ENCODE assay signal across 13 mouse cellular contexts in genomic region chr10:77900903-77901818, GRCm38 (mm10). TPM values are rescaled to one million over a fixed set of nuclear protein-coding genes. Genes with fewer than 3 reads are reported as not detected.
DNase-seq lines count a peak whose midpoint lies in the region; ATAC-seq and TF ChIP-seq lines count a peak whose summit lies in the region.
"Had no signal": no experiment of that assay in that cellular context is flagged by ENCODE, and none has a peak within 500 bp of the region (broad histone marks: within the 10 kb centered on the region; RNA-seq: fewer than 3 reads in every experiment).

No protein-coding gene starts in this region.

- no peak for TF ChIP-seq EP300 in ES-Bruce4 (IDR thresholded peaks at IDR 0.05; ENCODE audit: insufficient read depth, low read depth, low read length)
- no peak for TF ChIP-seq EP300 in liver, embryonic 14.5 days (IDR thresholded peaks at IDR 0.05; ENCODE audit: low read depth)

- WGBS in heart, embryonic 12.5 days: 84% methylated on average over 27 of the region's 27 CpGs
- WGBS in forebrain, embryonic 15.5 days: 79% methylated on average over 27 of the region's 27 CpGs
- WGBS in liver, embryonic 14.5 days (ENCODE audit: insufficient replicate concordance): 70% methylated on average over 27 of the region's 27 CpGs

- DNase-seq in heart, postnatal 25 days (ENCODE audit: low spot score): no peak
- DNase-seq in liver, embryonic 14.5 days (ENCODE audit: low read depth in 3 of 3, low spot score in 3 of 3): no peak
- no peak for DNase-seq in left cerebral cortex, adult 11 months (ENCODE audit: low spot score)
- no peak for DNase-seq in yolk sac, embryonic 10.5 days (ENCODE audit: low spot score)
- no peak for DNase-seq in layer of hippocampus, postnatal 25 days (ENCODE audit: extremely low spot score in 1 of 2, low spot score in 1 of 2)
- DNase-seq: gastrocnemius, postnatal 10 days had no signal

- H3K9me3 ChIP-seq in heart, embryonic 12.5 days (replicated peaks): peaks cover 4% of the 10 kb centered on the region; the same call in 1 of the 2 replicates
- H3K9me3 ChIP-seq in ES-Bruce4 (replicated peaks; ENCODE audit: control insufficient read depth, insufficient read depth, low read length, poor library complexity, severe bottlenecking): no peaks in the 10 kb centered on the region
- H3K9me3 ChIP-seq in forebrain, embryonic 15.5 days: no peaks in the 10 kb centered on the region
- no peaks in the 10 kb centered on the region for H3K9me3 ChIP-seq in liver, embryonic 14.5 days (ENCODE audit: control insufficient read depth, low read length)
- H3K9me3 ChIP-seq: G1E had no signal

- no peak overlapping the region for H3K9ac ChIP-seq in heart, embryonic 12.5 days
- H3K9ac ChIP-seq in ES-Bruce4 (ENCODE audit: low read depth, poor library complexity, severe bottlenecking): peak overlapping the region; percentile 73
- no peak overlapping the region; the same call in 1 of the 2 replicates for H3K9ac ChIP-seq in forebrain, embryonic 15.5 days (replicated peaks)
- no peak overlapping the region for H3K9ac ChIP-seq in liver, embryonic 14.5 days (replicated peaks)

- intact Hi-C loops in heart, postnatal 25 days (cut with DNase I): no loop called here

- H3K36me3 ChIP-seq in heart, embryonic 12.5 days: no peaks in the 10 kb centered on the region
- H3K36me3 ChIP-seq in ES-Bruce4 (ENCODE audit: control insufficient read depth, insufficient read depth, low read length, poor library complexity, severe bottlenecking): no peaks in the 10 kb centered on the region
- H3K36me3 ChIP-seq in forebrain, embryonic 15.5 days: no peaks in the 10 kb centered on the region
- H3K36me3 ChIP-seq in liver, embryonic 14.5 days (replicated peaks; ENCODE audit: control insufficient read depth, insufficient read depth, low read depth): no peaks in the 10 kb centered on the region
- H3K36me3 ChIP-seq: G1E had no signal

- peaks cover 15% of the 10 kb centered on the region for H3K4me1 ChIP-seq in heart, embryonic 12.5 days (replicated peaks)
- H3K4me1 ChIP-seq in ES-Bruce4 (ENCODE audit: control insufficient read depth, insufficient read depth, low read length): no peaks in the 10 kb centered on the region
- peaks cover 21% of the 10 kb centered on the region for H3K4me1 ChIP-seq in forebrain, embryonic 15.5 days
- no peaks in the 10 kb centered on the region; a peak in 1 of 4 replicates for H3K4me1 ChIP-seq in liver, embryonic 14.5 days (replicated peaks; ENCODE audit: control insufficient read depth in 2 of 2, insufficient read depth in 2 of 2, low read length in 1 of 2)

- H3K4me2 ChIP-seq in heart, embryonic 12.5 days: peak overlapping the region; percentile 69
- peak overlapping the region; percentile 88 for H3K4me2 ChIP-seq in forebrain, embryonic 15.5 days (replicated peaks)
- H3K4me2 ChIP-seq in liver, embryonic 14.5 days (ENCODE audit: low read depth): peak overlapping the region; percentile 62

- peaks cover 23% of the 10 kb centered on the region for H3K27me3 ChIP-seq in heart, embryonic 12.5 days (replicated peaks)
- H3K27me3 ChIP-seq in ES-Bruce4 (ENCODE audit: control insufficient read depth, insufficient read depth, low read length, poor library complexity, severe bottlenecking): no peaks in the 10 kb centered on the region
- no peaks in the 10 kb centered on the region for H3K27me3 ChIP-seq in forebrain, embryonic 15.5 days
- H3K27me3 ChIP-seq in liver, embryonic 14.5 days (ENCODE audit: control insufficient read depth, insufficient read depth, low read length): peaks cover 6% of the 10 kb centered on the region

- no peak for TF ChIP-seq CTCF in ES-Bruce4 (IDR thresholded peaks at IDR 0.05; ENCODE audit: low read depth, low read length)
- no peak for TF ChIP-seq CTCF in liver, embryonic 14.5 days (IDR thresholded peaks at IDR 0.05; ENCODE audit: low read depth)

- no peak for TF ChIP-seq POLR2A in ES-Bruce4 (IDR thresholded peaks at IDR 0.05; ENCODE audit: insufficient read depth, low read length)

- no peak for ATAC-seq in heart, embryonic 12.5 days (ENCODE audit: insufficient number of reproducible peaks, low FRiP score)
- no peak for ATAC-seq in forebrain, embryonic 15.5 days (replicated peaks)
- no peak for ATAC-seq in liver, embryonic 14.5 days (ENCODE audit: insufficient read depth)

- H3K4me3 ChIP-seq in heart, embryonic 12.5 days: peak overlapping the region; percentile 64; the same call in 1 of the 2 replicates
- H3K4me3 ChIP-seq in ES-Bruce4 (ENCODE audit: low read depth, low read length): peak overlapping the region; percentile 93
- H3K4me3 ChIP-seq in forebrain, embryonic 15.5 days: peak overlapping the region; percentile 73
- H3K4me3 ChIP-seq in liver, embryonic 14.5 days (ENCODE audit: insufficient read depth in 1 of 2, low read depth in 2 of 2, low read length in 2 of 2): peak overlapping the region; percentile 49 to 56; a peak in 3 of 4 replicates

- no peak overlapping the region for H3K27ac ChIP-seq in heart, embryonic 12.5 days (ENCODE audit: poor library complexity, severe bottlenecking)
- no peak overlapping the region for H3K27ac ChIP-seq in ES-Bruce4 (ENCODE audit: insufficient read depth, low read length)
- no peak overlapping the region for H3K27ac ChIP-seq in forebrain, embryonic 15.5 days (replicated peaks)
- H3K27ac ChIP-seq in liver, embryonic 14.5 days: no peak overlapping the region

RNA-seq across cellular contexts. Expression of gene Lrrc3, which starts 1.2 kb away (rescaled TPM):
- polyA plus RNA-seq in heart, embryonic 12.5 days (2016; fragmentation: Nextera tagmentation; extraction: Ambion mirVana): 1.9 and 2.1 TPM in 2 replicates
- under 1 TPM; 0.65 to 0.73 TPM for total RNA-seq in heart, postnatal 25 days (2021)
- 5.6 and 6.3 TPM in 2 replicates for polyA plus RNA-seq in ES-Bruce4 (2011; ENCODE audit: insufficient read depth, insufficient read length, low read depth, missing spikeins)
- 11.1 and 11.3 TPM in 2 replicates for polyA plus RNA-seq in forebrain, embryonic 15.5 days (2015; fragmentation: Nextera tagmentation; extraction: Ambion mirVana)
- polyA plus RNA-seq in liver, embryonic 14.5 days (2012; rRNA removed): 6.7 and 8.4 TPM in 2 replicates
- 8.0 and 8.9 TPM in 2 replicates for polyA plus RNA-seq in liver, embryonic 14.5 days (2014; fragmentation: Nextera tagmentation; extraction: Ambion mirVana)
- total RNA-seq in layer of hippocampus, postnatal 25 days (2021): 1 to 10 TPM; 5.0 to 5.2 TPM
- polyA plus RNA-seq: G1E had no signal

RNA-seq across cellular contexts. Expression of gene Gm3285, which starts 39.4 kb away (rescaled TPM):
- not detected in 2 replicates for polyA plus RNA-seq in heart, embryonic 12.5 days (2016; fragmentation: Nextera tagmentation; extraction: Ambion mirVana)
- not detected for total RNA-seq in heart, postnatal 25 days (2021)
- not detected in 2 replicates for polyA plus RNA-seq in ES-Bruce4 (2011; ENCODE audit: insufficient read depth, insufficient read length, low read depth, missing spikeins)
- not detected in 2 replicates for polyA plus RNA-seq in forebrain, embryonic 15.5 days (2015; fragmentation: Nextera tagmentation; extraction: Ambion mirVana)
- not detected in 2 replicates for polyA plus RNA-seq in liver, embryonic 14.5 days (2012; rRNA removed)
- polyA plus RNA-seq in liver, embryonic 14.5 days (2014; fragmentation: Nextera tagmentation; extraction: Ambion mirVana): not detected in 2 replicates
- total RNA-seq in layer of hippocampus, postnatal 25 days (2021): not detected
- total RNA-seq: G1E; gastrocnemius, postnatal 10 days had no signal
- polyA plus RNA-seq: brain, embryonic 14.5 days; G1E; lung, postnatal 0 days; spleen, adult 2 months had no signal

RNA-seq across cellular contexts. Expression of gene Gm10318, which starts 48.5 kb away (rescaled TPM):
- polyA plus RNA-seq in heart, embryonic 12.5 days (2016; fragmentation: Nextera tagmentation; extraction: Ambion mirVana): not detected in 2 replicates
- not detected for total RNA-seq in heart, postnatal 25 days (2021)
- polyA plus RNA-seq in ES-Bruce4 (2011; ENCODE audit: insufficient read depth, insufficient read length, low read depth, missing spikeins): not detected in 2 replicates
- polyA plus RNA-seq in forebrain, embryonic 15.5 days (2015; fragmentation: Nextera tagmentation; extraction: Ambion mirVana): not detected in 2 replicates
- polyA plus RNA-seq in liver, embryonic 14.5 days (2012; rRNA removed): not detected in 2 replicates
- polyA plus RNA-seq in liver, embryonic 14.5 days (2014; fragmentation: Nextera tagmentation; extraction: Ambion mirVana): not detected in 2 replicates
- not detected for total RNA-seq in layer of hippocampus, postnatal 25 days (2021)
- total RNA-seq: G1E; gastrocnemius, postnatal 10 days had no signal
- polyA plus RNA-seq: brain, embryonic 14.5 days; G1E; lung, postnatal 0 days; spleen, adult 2 months had no signal

RNA-seq across cellular contexts. Expression of gene Gm36176, which starts 54.6 kb away (rescaled TPM):
- not detected in 2 replicates for polyA plus RNA-seq in heart, embryonic 12.5 days (2016; fragmentation: Nextera tagmentation; extraction: Ambion mirVana)
- not detected for total RNA-seq in heart, postnatal 25 days (2021)
- polyA plus RNA-seq in ES-Bruce4 (2011; ENCODE audit: insufficient read depth, insufficient read length, low read depth, missing spikeins): not detected in 2 replicates
- polyA plus RNA-seq in forebrain, embryonic 15.5 days (2015; fragmentation: Nextera tagmentation; extraction: Ambion mirVana): not detected in 2 replicates
- polyA plus RNA-seq in liver, embryonic 14.5 days (2012; rRNA removed): not detected in 2 replicates
- not detected in 2 replicates for polyA plus RNA-seq in liver, embryonic 14.5 days (2014; fragmentation: Nextera tagmentation; extraction: Ambion mirVana)
- not detected for total RNA-seq in layer of hippocampus, postnatal 25 days (2021)
- total RNA-seq: G1E; gastrocnemius, postnatal 10 days had no signal
- polyA plus RNA-seq: brain, embryonic 14.5 days; G1E; lung, postnatal 0 days; spleen, adult 2 months had no signal
